Mouse (Mus musculus): ENCODE results near the gene Lonrf3. TPM values are rescaled to one million over a fixed set of nuclear protein-coding genes. Genes with fewer than 3 reads are reported as not detected.

The Lonrf3 gene
- polyA plus RNA-seq (2012; fragmentation: generic; extraction: Trizol), result 1.8 TPM
- long read RNA-seq, experiment 1, result 0 reads
- long read RNA-seq, experiment 2, partial matches to known transcripts, result 0 of 3 reads
- long read RNA-seq, experiment 2, other reads (novel, unspliced or antisense), result 0 of 3 reads

DNA sequence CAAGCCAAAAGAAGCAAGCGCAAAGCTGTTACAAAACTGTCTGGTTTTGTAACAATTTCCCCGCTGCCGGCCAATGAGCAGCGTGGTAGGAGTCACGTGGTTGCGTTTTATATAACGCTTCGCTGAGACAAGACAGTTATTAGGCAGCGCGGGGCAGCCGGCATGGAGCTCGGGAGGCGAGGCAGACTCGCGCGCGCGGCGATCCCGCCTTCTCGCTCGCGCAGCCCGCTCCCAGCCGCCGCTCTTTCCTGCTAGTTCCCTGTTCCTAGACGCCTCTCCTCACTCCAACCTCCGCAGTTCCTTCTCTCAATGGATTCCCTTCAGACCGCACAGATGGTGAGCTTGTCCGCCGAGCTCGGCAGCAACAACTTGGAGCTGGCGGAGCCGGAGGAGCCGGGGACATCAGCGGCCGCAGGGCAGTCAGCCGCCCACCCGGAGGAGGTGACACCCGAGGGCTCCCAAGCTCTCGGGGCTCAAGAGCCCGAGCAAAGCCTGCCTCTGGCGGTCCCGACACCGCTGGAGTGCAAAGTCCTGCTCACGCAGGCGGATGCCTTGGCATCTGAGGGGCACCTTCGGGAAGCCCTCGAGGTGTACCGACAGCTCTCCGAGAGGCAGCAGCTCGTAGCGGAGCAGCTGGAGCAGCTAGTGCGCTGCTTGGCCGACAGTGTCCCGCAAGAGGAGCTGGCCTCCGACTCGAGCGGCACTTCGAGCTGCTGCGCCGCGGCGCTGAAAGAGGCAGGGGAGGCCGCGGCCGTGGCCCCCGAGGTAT lies at the start of gene Lonrf3:
Gene Lonrf3, plus strand, starts transcription at position 83 of the 769 bp plus-strand sequence.
- Histone ChIP-seq H3K4me3 (ENCODE audit: insufficient read depth, poor library complexity, severe bottlenecking) (peak within 1 kb of the TSS; percentile 21), H3K79me2 (ENCODE audit: control insufficient read depth, insufficient read depth) (no peaks in the 10 kb centered on the region), H3K36me3 (ENCODE audit: control insufficient read depth, insufficient read depth) (no peaks in the 10 kb centered on the region), H3K79me3 (ENCODE audit: low read depth) (no peaks in the 10 kb centered on the region), H3K27me3 (ENCODE audit: control insufficient read depth, insufficient read depth, insufficient read length) (no peaks in the 10 kb centered on the region), H3ac (ENCODE audit: control insufficient read depth, insufficient read length, low read depth) (peak within 1 kb of the TSS; percentile 54)
- TF ChIP-seq CEBPB (IDR thresholded peaks at IDR 0.05; ENCODE audit: low read depth), result no peak
- no peak for TF ChIP-seq MYOG (IDR thresholded peaks at IDR 0.05; ENCODE audit: control insufficient read depth, extremely low read depth, insufficient read length)
- TF ChIP-seq USF1 (IDR thresholded peaks at IDR 0.05; ENCODE audit: low read depth), result peak; percentile 85

DNA sequence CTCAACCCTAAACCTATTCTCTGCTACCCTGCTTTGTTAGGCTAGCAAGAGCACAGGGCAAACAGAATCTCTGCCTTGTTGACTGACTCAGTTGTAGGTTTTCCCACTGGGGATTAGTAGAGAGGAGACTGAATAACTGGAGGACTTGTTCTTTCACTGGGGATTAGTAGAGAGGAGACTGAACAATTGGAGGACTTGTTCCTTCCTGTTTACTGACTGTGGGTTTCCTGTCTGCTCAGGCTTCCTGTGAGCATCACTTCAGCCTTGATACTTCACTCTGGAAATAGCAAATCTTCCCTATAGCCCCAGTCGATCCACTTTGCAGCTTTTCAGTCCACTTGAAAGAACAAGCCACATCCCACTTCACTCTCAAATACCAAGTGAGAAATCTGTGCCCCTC lies 49.4 kb upstream of the Lonrf3 start:
- TF ChIP-seq CTCF (IDR thresholded peaks at IDR 0.05; ENCODE audit: control insufficient read depth, insufficient read depth, insufficient read length) (no peak), CEBPB (IDR thresholded peaks at IDR 0.05; ENCODE audit: low read depth) (no peak), MAX (IDR thresholded peaks at IDR 0.05) (no peak), USF1 (IDR thresholded peaks at IDR 0.05; ENCODE audit: low read depth) (no peak), MYOD1 (IDR thresholded peaks at IDR 0.05; ENCODE audit: control insufficient read depth, insufficient read length, low read depth) (no peak)
- H3K4me3 ChIP-seq (ENCODE audit: insufficient read depth, poor library complexity, severe bottlenecking), result no peak overlapping the region

DNA sequence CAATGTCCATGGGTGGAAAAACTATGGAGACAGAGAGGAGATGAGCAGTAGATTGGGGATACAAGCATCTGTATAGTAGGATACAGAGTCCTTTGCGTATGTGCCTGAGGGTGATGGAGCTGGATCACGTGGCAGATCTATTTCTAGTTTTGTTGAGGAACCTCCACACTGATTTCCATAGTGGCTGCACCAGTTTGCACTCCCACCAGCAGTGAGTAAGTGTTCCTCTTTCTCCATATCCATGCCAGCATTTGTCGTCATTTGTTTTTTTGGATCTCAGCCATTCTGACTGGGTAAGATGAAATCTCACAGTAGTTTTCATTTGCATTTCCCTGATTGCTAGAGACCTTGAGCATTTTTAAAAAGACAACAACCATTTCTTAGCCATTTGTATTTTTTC lies 16.7 kb upstream of the Lonrf3 start:
- H3K27me3 ChIP-seq (ENCODE audit: control insufficient read depth, insufficient read depth, insufficient read length), result no peaks in the 10 kb centered on the region
- no peaks in the 10 kb centered on the region for H3K79me3 ChIP-seq (ENCODE audit: low read depth)
- no peak overlapping the region for H3K4me3 ChIP-seq (ENCODE audit: insufficient read depth, poor library complexity, severe bottlenecking)
- no peaks in the 10 kb centered on the region for H3K79me2 ChIP-seq (ENCODE audit: control insufficient read depth, insufficient read depth)
- no peak overlapping the region for H3ac ChIP-seq (ENCODE audit: control insufficient read depth, insufficient read length, low read depth)
- no peaks in the 10 kb centered on the region for H3K36me3 ChIP-seq (ENCODE audit: control insufficient read depth, insufficient read depth)
- TF ChIP-seq CEBPB (IDR thresholded peaks at IDR 0.05; ENCODE audit: low read depth) (no peak), MYOD1 (IDR thresholded peaks at IDR 0.05; ENCODE audit: control insufficient read depth, insufficient read length, low read depth) (no peak), USF1 (IDR thresholded peaks at IDR 0.05; ENCODE audit: low read depth) (no peak), MAX (IDR thresholded peaks at IDR 0.05) (no peak), CTCF (IDR thresholded peaks at IDR 0.05; ENCODE audit: control insufficient read depth, insufficient read depth, insufficient read length) (no peak), MYOG (IDR thresholded peaks at IDR 0.05; ENCODE audit: control insufficient read depth, extremely low read depth, insufficient read length) (no peak), FOSL1 (IDR thresholded peaks at IDR 0.05; ENCODE audit: insufficient read depth, low read length, poor library complexity, severe bottlenecking) (no peak)

More for the DNA sequence above, 49.4 kb upstream of the Lonrf3 start:
- no peak overlapping the region for H3ac ChIP-seq (ENCODE audit: control insufficient read depth, insufficient read length, low read depth)
- H3K79me3 ChIP-seq (ENCODE audit: low read depth), result no peaks in the 10 kb centered on the region
- H3K27me3 ChIP-seq (ENCODE audit: control insufficient read depth, insufficient read depth, insufficient read length), result no peaks in the 10 kb centered on the region
- no peaks in the 10 kb centered on the region for H3K36me3 ChIP-seq (ENCODE audit: control insufficient read depth, insufficient read depth)
- no peaks in the 10 kb centered on the region for H3K79me2 ChIP-seq (ENCODE audit: control insufficient read depth, insufficient read depth)

DNA sequence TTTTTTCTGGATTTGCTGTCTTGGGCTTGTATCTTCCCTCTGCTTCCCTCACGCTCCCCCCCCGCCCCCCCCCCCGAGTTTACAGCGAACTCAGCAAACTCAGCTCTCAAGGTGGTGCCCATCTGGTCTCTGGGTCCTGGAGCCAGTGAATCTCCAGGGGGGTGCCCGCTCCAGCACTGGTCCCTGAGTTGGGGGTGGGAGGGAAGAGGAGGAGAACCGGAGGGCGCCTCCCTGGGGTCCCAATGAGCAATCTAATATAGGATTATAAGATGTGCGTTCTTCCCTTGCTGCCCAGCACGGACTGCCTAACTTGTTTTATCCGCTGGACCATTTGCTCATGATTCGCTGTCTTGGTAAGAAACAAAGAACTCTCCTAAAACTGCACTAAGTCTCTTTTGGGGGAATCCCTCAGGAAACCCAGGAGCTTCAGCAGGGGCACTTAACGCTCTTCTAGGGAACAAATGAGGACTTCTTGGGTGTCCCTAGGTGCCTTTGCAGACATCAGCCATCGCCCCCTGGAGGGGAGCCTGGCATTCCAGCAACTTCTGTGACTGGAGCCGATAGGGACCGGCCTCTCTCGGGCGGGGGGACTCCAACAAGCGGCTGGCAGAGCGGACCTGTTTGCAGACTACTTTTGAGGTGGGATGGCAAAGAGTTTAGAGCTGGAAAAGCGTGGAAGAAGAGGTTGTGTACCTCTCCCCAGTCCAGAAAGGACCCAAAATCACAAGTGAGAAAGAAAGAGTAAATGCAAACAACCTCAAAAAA lies 480 bp upstream of the Lonrf3 start:
- TF ChIP-seq CTCF (IDR thresholded peaks at IDR 0.05; ENCODE audit: control insufficient read depth, insufficient read depth, insufficient read length) (no peak), MYOD1 (IDR thresholded peaks at IDR 0.05; ENCODE audit: control insufficient read depth, insufficient read length, low read depth) (no peak), FOSL1 (IDR thresholded peaks at IDR 0.05; ENCODE audit: insufficient read depth, low read length, poor library complexity, severe bottlenecking) (no peak), CEBPB (IDR thresholded peaks at IDR 0.05; ENCODE audit: low read depth) (no peak), MYOG (IDR thresholded peaks at IDR 0.05; ENCODE audit: control insufficient read depth, extremely low read depth, insufficient read length) (no peak), MAX (IDR thresholded peaks at IDR 0.05) (no peak), USF1 (IDR thresholded peaks at IDR 0.05; ENCODE audit: low read depth) (no peak)
- no peaks in the 10 kb centered on the region for H3K79me2 ChIP-seq (ENCODE audit: control insufficient read depth, insufficient read depth)
- no peak overlapping the region for H3ac ChIP-seq (ENCODE audit: control insufficient read depth, insufficient read length, low read depth)
- no peaks in the 10 kb centered on the region for H3K36me3 ChIP-seq (ENCODE audit: control insufficient read depth, insufficient read depth)
- no peaks in the 10 kb centered on the region for H3K79me3 ChIP-seq (ENCODE audit: low read depth)
- no peak overlapping the region for H3K4me3 ChIP-seq (ENCODE audit: insufficient read depth, poor library complexity, severe bottlenecking)
- no peaks in the 10 kb centered on the region for H3K27me3 ChIP-seq (ENCODE audit: control insufficient read depth, insufficient read depth, insufficient read length)

DNA sequence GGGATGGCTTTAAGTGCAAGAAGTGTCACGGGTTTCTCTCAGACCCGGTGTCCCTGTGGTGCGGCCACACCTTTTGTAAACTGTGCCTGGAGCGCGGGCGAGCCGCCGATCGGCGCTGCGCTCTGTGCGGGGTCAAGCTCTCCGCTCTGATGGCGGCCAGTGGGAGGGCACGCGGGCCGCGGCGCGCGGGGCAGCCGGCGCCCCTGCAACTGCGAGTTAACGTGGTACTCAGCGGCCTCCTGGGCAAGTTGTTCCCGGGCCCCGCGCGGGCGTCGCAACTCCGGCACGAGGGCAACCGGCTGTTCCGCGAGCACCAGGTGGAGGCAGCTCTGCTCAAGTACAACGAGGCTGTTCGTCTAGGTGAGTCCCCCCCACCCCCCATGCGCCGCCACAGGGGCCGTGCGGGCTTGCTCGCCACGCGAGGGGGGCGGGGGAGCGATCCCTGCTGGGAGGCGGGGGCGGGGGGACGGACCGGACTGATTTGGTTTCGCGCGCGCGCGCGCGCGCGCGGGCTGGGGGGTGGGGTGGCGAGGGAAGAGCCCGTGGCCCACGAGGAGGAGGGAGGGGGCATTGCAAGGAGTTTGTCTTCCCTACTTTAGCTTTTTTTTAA lies 992 bp downstream of the Lonrf3 start:
- Histone ChIP-seq H3K36me3 (ENCODE audit: control insufficient read depth, insufficient read depth) (no peaks in the 10 kb centered on the region), H3K79me3 (ENCODE audit: low read depth) (no peaks in the 10 kb centered on the region)

More for the DNA sequence above, 992 bp downstream of the Lonrf3 start:
- Histone ChIP-seq H3K4me3 (ENCODE audit: insufficient read depth, poor library complexity, severe bottlenecking) (peak overlapping the region; percentile 21), H3K79me2 (ENCODE audit: control insufficient read depth, insufficient read depth) (no peaks in the 10 kb centered on the region), H3ac (ENCODE audit: control insufficient read depth, insufficient read length, low read depth) (peak overlapping the region; percentile 54), H3K27me3 (ENCODE audit: control insufficient read depth, insufficient read depth, insufficient read length) (no peaks in the 10 kb centered on the region)
- TF ChIP-seq CEBPB (IDR thresholded peaks at IDR 0.05; ENCODE audit: low read depth), result no peak
- no peak for TF ChIP-seq CTCF (IDR thresholded peaks at IDR 0.05; ENCODE audit: control insufficient read depth, insufficient read depth, insufficient read length)
- TF ChIP-seq MYOD1 (IDR thresholded peaks at IDR 0.05; ENCODE audit: control insufficient read depth, insufficient read length, low read depth), result no peak
- TF ChIP-seq USF1 (IDR thresholded peaks at IDR 0.05; ENCODE audit: low read depth), result no peak
- TF ChIP-seq FOSL1 (IDR thresholded peaks at IDR 0.05; ENCODE audit: insufficient read depth, low read length, poor library complexity, severe bottlenecking), result no peak
- TF ChIP-seq MAX (IDR thresholded peaks at IDR 0.05), result no peak
- TF ChIP-seq MYOG (IDR thresholded peaks at IDR 0.05; ENCODE audit: control insufficient read depth, extremely low read depth, insufficient read length), result no peak
